Comparison of ENCODE assay signal across 22 mouse cellular contexts in the genomic region with DNA sequence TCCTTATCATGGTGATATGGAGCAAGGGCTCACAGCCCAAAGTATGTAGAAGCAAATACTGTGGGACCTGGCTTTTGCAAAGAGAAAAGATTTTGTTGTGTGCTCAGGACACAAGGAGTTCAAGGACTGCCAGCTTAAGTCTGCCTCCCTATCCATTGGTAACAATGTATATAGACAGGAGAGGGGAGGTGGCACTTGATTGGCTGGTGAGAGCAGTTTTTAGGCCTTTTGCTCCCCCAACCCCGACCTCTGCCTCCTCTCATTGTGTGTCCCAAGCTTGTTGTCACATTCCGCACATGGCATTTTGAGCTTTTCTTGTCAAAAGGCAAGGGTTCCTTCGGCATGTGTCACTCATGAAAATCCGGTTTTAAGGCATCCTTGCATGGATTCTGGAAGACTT.
DNase-seq lines count a peak whose midpoint lies in the region; ATAC-seq lines count a peak whose summit lies in the region.
"Had no signal": no experiment of that assay in that cellular context is flagged by ENCODE, and none has a peak within 500 bp of the region (broad histone marks: within the 10 kb centered on the region; RNA-seq: fewer than 3 reads in every experiment).

No protein-coding gene starts in this region.

- ATAC-seq in forebrain, embryonic 13.5 days = no peak
- no peak for ATAC-seq in forebrain, embryonic 15.5 days (replicated peaks)
- ATAC-seq: activated CD4-positive, CD25-positive, alpha-beta regulatory T cell, adult 4 months; CD4-positive, CD25-positive, alpha-beta regulatory T cell, adult 4 months; Patski had no signal

- no peak overlapping the region for H3K9ac ChIP-seq in forebrain, embryonic 13.5 days
- H3K9ac ChIP-seq in forebrain, embryonic 15.5 days (replicated peaks) = no peak overlapping the region
- H3K9ac ChIP-seq: embryonic facial prominence, embryonic 12.5 days had no signal

- peaks cover 35% of the 10 kb centered on the region for H3K4me1 ChIP-seq in forebrain, embryonic 13.5 days
- peaks cover 12% of the 10 kb centered on the region for H3K4me1 ChIP-seq in forebrain, embryonic 15.5 days
- peaks cover 33% of the 10 kb centered on the region for H3K4me1 ChIP-seq in limb, embryonic 10.5 days
- H3K4me1 ChIP-seq: embryonic facial prominence, embryonic 12.5 days had no signal

- no peaks in the 10 kb centered on the region for H3K36me3 ChIP-seq in forebrain, embryonic 13.5 days (ENCODE audit: poor library complexity, severe bottlenecking)
- no peaks in the 10 kb centered on the region for H3K36me3 ChIP-seq in forebrain, embryonic 15.5 days
- H3K36me3 ChIP-seq in limb, embryonic 10.5 days = peaks cover 9% of the 10 kb centered on the region
- H3K36me3 ChIP-seq: embryonic facial prominence, embryonic 10.5 days; G1E had no signal

- 89% methylated on average over 4 of the region's 4 CpGs for WGBS in forebrain, embryonic 13.5 days
- WGBS in forebrain, embryonic 15.5 days = 85% methylated on average over 4 of the region's 4 CpGs
- 90% methylated on average over 4 of the region's 4 CpGs for WGBS in limb, embryonic 10.5 days

- H3K27me3 ChIP-seq in forebrain, embryonic 13.5 days = no peaks in the 10 kb centered on the region
- H3K27me3 ChIP-seq in forebrain, embryonic 15.5 days = no peaks in the 10 kb centered on the region
- no peaks in the 10 kb centered on the region for H3K27me3 ChIP-seq in limb, embryonic 10.5 days (ENCODE audit: low read depth, poor library complexity, severe bottlenecking)
- H3K27me3 ChIP-seq: CH12.LX; embryonic facial prominence, embryonic 12.5 days; Patski had no signal

- intact Hi-C loops in heart, postnatal 10 days (cut with DNase I) = no loop called here

- no peak overlapping the region for H3K4me3 ChIP-seq in forebrain, embryonic 13.5 days
- H3K4me3 ChIP-seq in forebrain, embryonic 15.5 days = no peak overlapping the region
- H3K4me3 ChIP-seq in limb, embryonic 10.5 days = no peak overlapping the region
- H3K4me3 ChIP-seq: embryonic facial prominence, embryonic 10.5 days; embryonic facial prominence, embryonic 12.5 days had no signal

- H3K27ac ChIP-seq in forebrain, embryonic 13.5 days = peak overlapping the region; percentile 91
- H3K27ac ChIP-seq in forebrain, embryonic 15.5 days (replicated peaks) = no peak overlapping the region
- peak overlapping the region; percentile 73; the same call in 1 of the 2 replicates for H3K27ac ChIP-seq in limb, embryonic 10.5 days
- H3K27ac ChIP-seq: embryonic facial prominence, embryonic 12.5 days had no signal

- no peaks in the 10 kb centered on the region for H3K9me3 ChIP-seq in forebrain, embryonic 13.5 days (replicated peaks)
- no peaks in the 10 kb centered on the region for H3K9me3 ChIP-seq in forebrain, embryonic 15.5 days
- H3K9me3 ChIP-seq in limb, embryonic 10.5 days (replicated peaks) = no peaks in the 10 kb centered on the region
- H3K9me3 ChIP-seq: embryonic facial prominence, embryonic 10.5 days; embryonic facial prominence, embryonic 12.5 days; G1E had no signal

- peak; percentile 80 for DNase-seq in heart, adult 11 months
- DNase-seq in heart, postnatal 10 days = no peak
- no peak for DNase-seq in limb, embryonic 10.5 days (ENCODE audit: low spot score)
- DNase-seq in ovary, adult 18-20 months (ENCODE audit: low spot score) = no peak
- DNase-seq: adrenal gland, adult 8-10 months; adrenal gland, postnatal 14 days; adrenal gland, postnatal 36 days; B cell, adult 2 months; cerebellum, adult 11-12 months; cerebellum, adult 2 months; cerebellum, adult 9-10 months; cerebellum, postnatal 10 days; cerebellum, postnatal 25 days had no signal

- H3K4me2 ChIP-seq in forebrain, embryonic 13.5 days = no peak overlapping the region
- H3K4me2 ChIP-seq in forebrain, embryonic 15.5 days (replicated peaks) = no peak overlapping the region
- H3K4me2 ChIP-seq: embryonic facial prominence, embryonic 12.5 days had no signal
